Mouse (Mus musculus) ES-E14 (cell line): ENCODE data around the gene Ptprn2. TPM values are rescaled to one million over a fixed set of nuclear protein-coding genes. Genes with fewer than 3 reads are reported as not detected.

ENCODE experiments used
- DNase-seq: peaks from one replicate; pipeline ENCODE4 v3.0.0-alpha.2; 2013; ENCODE audit warnings: low read depth, low spot score
- H3K27ac ChIP-seq: 2 replicates; pipeline ENCODE4 v1.5.1; 2012; ENCODE audit warnings: low read depth, mild to moderate bottlenecking, low read length, moderate library complexity, mixed read lengths; ENCODE audit not compliant: poor library complexity, insufficient read depth, severe bottlenecking
- H3K36me3 ChIP-seq: 2 replicates; pipeline ENCODE4 v1.6.1; 2012; ENCODE audit warnings: mild to moderate bottlenecking, low read length, moderate library complexity, mixed read lengths; ENCODE audit not compliant: control insufficient read depth, poor library complexity, insufficient read depth, severe bottlenecking
- H3K4me1 ChIP-seq, 2 experiments: fragments of 150-350 bp in 1 of 2; sonication (generic) in 1 of 2; 2 replicates each; pipeline ENCODE4 v1.6.1; 2012; ENCODE audit warnings: low read length in 2 of 2, mild to moderate bottlenecking in 1 of 2, mixed read lengths in 1 of 2; ENCODE audit not compliant: control insufficient read depth in 2 of 2, insufficient read depth in 2 of 2, poor library complexity in 1 of 2
- H3K4me3 ChIP-seq, 2 experiments: fragments of 150-350 bp in 1 of 2; sonication (generic) in 1 of 2; 2 replicates each; pipeline ENCODE4 v1.5.1; 2012; ENCODE audit warnings: low read length in 2 of 2, low read depth in 1 of 2, mild to moderate bottlenecking in 1 of 2, mixed read lengths in 1 of 2; ENCODE audit not compliant: insufficient read depth in 1 of 2, poor library complexity in 1 of 2, severe bottlenecking in 1 of 2
- H3K9ac ChIP-seq: 2 replicates; pipeline ENCODE4 v1.6.1; 2012; ENCODE audit warnings: low read depth, mild to moderate bottlenecking, low read length, mixed read lengths; ENCODE audit not compliant: poor library complexity, insufficient read depth, severe bottlenecking
- H3K9me3 ChIP-seq: fragments of 150-350 bp; sonication (generic); 2 replicates; pipeline ENCODE4 v1.6.1; 2012; ENCODE audit warnings: low read depth, mild to moderate bottlenecking, low read length; ENCODE audit not compliant: control insufficient read depth, insufficient read depth
- CHD2 ChIP-seq: IDR thresholded peaks from 2 replicates; pipeline ENCODE4 v1.6.1; 2014; ENCODE audit warnings: mild to moderate bottlenecking, low read depth, low read length, inconsistent platforms
- HCFC1 ChIP-seq: IDR thresholded peaks from 2 replicates; pipeline ENCODE4 v1.6.1; 2012; ENCODE audit warnings: low read length, inconsistent platforms, borderline replicate concordance; ENCODE audit not compliant: insufficient read depth
- MAFK ChIP-seq: IDR thresholded peaks from 2 replicates; pipeline ENCODE4 v1.6.1; 2014; ENCODE audit warnings: mild to moderate bottlenecking, low read depth, low read length, inconsistent platforms; ENCODE audit not compliant: insufficient read depth
- ZC3H11A ChIP-seq: IDR thresholded peaks from 2 replicates; pipeline ENCODE4 v1.6.1; 2012; ENCODE audit warnings: low read depth, mild to moderate bottlenecking, inconsistent platforms, low read length, borderline replicate concordance
- ZNF384 ChIP-seq: IDR thresholded peaks from 2 replicates; pipeline ENCODE4 v1.6.1; 2012; ENCODE audit warnings: low read depth, low read length, inconsistent platforms
- in situ Hi-C, 2 experiments: fragments of 600-800 bp; cut with MboI; formaldehyde crosslinking; loops; one replicate each; pipeline ENCODE4 v1.15.1; 2025; ENCODE audit warnings: low sequenced_read_pairs in 2 of 2, inconsistent platforms in 1 of 2; ENCODE audit not compliant: unreplicated experiment in 2 of 2
- total RNA-seq: library from RNA; depleted of rRNA; stranded (reverse); fragments of 300-350 nt; gene quantifications from 2 replicates; pipeline ENCODE4 v1.2.3, GENCODE M21; 2012

Ptprn2 gene
- total RNA-seq, 1 experiment = 0.40 TPM

GRCm38 (mm10) chr12:117162180-117162579 is 676.7 kb downstream of the Ptprn2 start:
- Histone ChIP-seq H3K27ac (no peak overlapping the region), H3K9ac (no peak overlapping the region), H3K4me3 (no peak overlapping the region), H3K9me3 (no peaks in the 10 kb centered on the region), H3K36me3 (no peaks in the 10 kb centered on the region), H3K4me1 (peaks cover 0 to 2% of the 10 kb centered on the region in 2 experiments; a peak in 2 of 4 replicates)
- no peak for TF ChIP-seq HCFC1
- no peak for TF ChIP-seq CHD2
- no peak for TF ChIP-seq ZNF384
- no peak for TF ChIP-seq MAFK
- no peak for TF ChIP-seq ZC3H11A
- in situ Hi-C loops = no loop called here
- no peak for DNase-seq

GRCm38 (mm10) chr12:117163789-117164188 is 678.3 kb downstream of the Ptprn2 start:
- H3K4me1 ChIP-seq = peaks cover 0 to 2% of the 10 kb centered on the region in 2 experiments; a peak in 2 of 4 replicates
- no peaks in the 10 kb centered on the region for H3K9me3 ChIP-seq
- no peak overlapping the region for H3K4me3 ChIP-seq
- DNase-seq = no peak
- H3K27ac ChIP-seq = no peak overlapping the region
- no peaks in the 10 kb centered on the region for H3K36me3 ChIP-seq
- in situ Hi-C loops = no loop called here
- TF ChIP-seq ZNF384 (no peak), CHD2 (no peak), HCFC1 (no peak), MAFK (no peak), ZC3H11A (no peak)
- H3K9ac ChIP-seq = no peak overlapping the region

- Histone ChIP-seq H3K36me3 (no peaks in the 10 kb centered on the region), H3K27ac (no peak overlapping the region), H3K4me1 (no peaks in the 10 kb centered on the region), H3K9me3 (no peaks in the 10 kb centered on the region), H3K4me3 (no peak overlapping the region), H3K9ac (no peak overlapping the region)
- TF ChIP-seq ZC3H11A = no peak
- TF ChIP-seq CHD2 = no peak
- no peak for TF ChIP-seq HCFC1
- no peak for TF ChIP-seq ZNF384
- TF ChIP-seq MAFK = no peak
- in situ Hi-C loops = no loop called here
- no peak for DNase-seq
These were observed 680.7 kb downstream of the Ptprn2 start for GRCm38 (mm10) chr12:117166266-117166665.

GRCm38 (mm10) chr12:117169670-117170069 is 684.1 kb downstream of the Ptprn2 start:
- H3K4me3 ChIP-seq = no peak overlapping the region

GRCm38 (mm10) chr12:117172529-117172884 is 687.0 kb downstream of the Ptprn2 start:
- Histone ChIP-seq H3K27ac (no peak overlapping the region), H3K4me3 (no peak overlapping the region), H3K4me1 (peaks cover 3 to 18% of the 10 kb centered on the region in 2 experiments; a peak in 2 of 4 replicates), H3K9me3 (no peaks in the 10 kb centered on the region), H3K9ac (no peak overlapping the region), H3K36me3 (no peaks in the 10 kb centered on the region)
- no peak for DNase-seq
- TF ChIP-seq CHD2 = no peak
- no peak for TF ChIP-seq ZNF384
- no peak for TF ChIP-seq HCFC1
- 0 out of 2 replicates have a peak, but pooled peaks have one; percentile 21 for TF ChIP-seq MAFK
- TF ChIP-seq ZC3H11A = no peak
- in situ Hi-C loops = no loop called here

More at GRCm38 (mm10) chr12:117169670-117170069, 684.1 kb downstream of the Ptprn2 start:
- TF ChIP-seq ZNF384 = no peak
- TF ChIP-seq ZC3H11A = no peak
- TF ChIP-seq CHD2 = no peak
- no peak for TF ChIP-seq MAFK
- TF ChIP-seq HCFC1 = no peak
- Histone ChIP-seq H3K4me1 (peaks cover 3 to 15% of the 10 kb centered on the region in 2 experiments; a peak in 2 of 4 replicates), H3K36me3 (no peaks in the 10 kb centered on the region), H3K9ac (no peak overlapping the region), H3K9me3 (no peaks in the 10 kb centered on the region), H3K27ac (no peak overlapping the region)
- in situ Hi-C loops = no loop called here
- DNase-seq = no peak
